Mouse (Mus musculus) hindbrain, postnatal 0 days (tissue): Measurements from ENCODE around the gene A230050P20Rik. TPM values are rescaled to one million over a fixed set of nuclear protein-coding genes. Genes with fewer than 3 reads are reported as not detected.
A peak's percentile ranks its signal among the peaks of the same experiment; 100 is the strongest.

ENCODE experiments used
- ATAC-seq: fragments of 200-750 bp; cut with Nextera tagmentation; 2 replicates; pipeline ENCODE4 v1.8.0; 2017; ENCODE audit warnings: mild to moderate bottlenecking, moderate TSS enrichment, moderate library complexity
- DNase-seq: peaks from one replicate; pipeline ENCODE4 v3.0.0-alpha.2; 2015; ENCODE audit warnings: low spot score
- H3K27ac ChIP-seq: fragments of 300-500 bp; sonication (generic); 2 replicates; pipeline ENCODE4 v1.5.1; 2014; ENCODE audit warnings: mild to moderate bottlenecking
- H3K27me3 ChIP-seq: fragments of 300-500 bp; sonication (generic); 2 replicates; pipeline ENCODE4 v1.6.1; 2014; ENCODE audit warnings: low read length, mixed read lengths; ENCODE audit not compliant: insufficient read depth
- H3K36me3 ChIP-seq: fragments of 300-500 bp; sonication (generic); 2 replicates; pipeline ENCODE4 v1.6.1; 2014; ENCODE audit warnings: low read length, mixed read lengths; ENCODE audit not compliant: insufficient read depth
- H3K4me1 ChIP-seq: fragments of 300-500 bp; sonication (generic); 2 replicates; pipeline ENCODE4 v1.6.1; 2014; ENCODE audit warnings: antibody characterized with exemption, low read length, mixed read lengths; ENCODE audit not compliant: insufficient read depth
- H3K4me2 ChIP-seq: fragments of 300-500 bp; sonication (generic); 2 replicates; pipeline ENCODE4 v1.6.1; 2014; ENCODE audit warnings: low read depth, mild to moderate bottlenecking, low read length, moderate library complexity, mixed read lengths
- H3K4me3 ChIP-seq: fragments of 300-500 bp; sonication (generic); 2 replicates; pipeline ENCODE4 v1.5.1; 2014; ENCODE audit warnings: low read length
- H3K9ac ChIP-seq: fragments of 300-500 bp; sonication (generic); replicated peaks from 2 replicates; pipeline ENCODE4 v1.6.1; 2014; ENCODE audit warnings: mild to moderate bottlenecking, low read length, moderate library complexity, mixed read lengths
- H3K9me3 ChIP-seq: fragments of 300-500 bp; sonication (generic); 2 replicates; pipeline ENCODE4 v1.6.1; 2016; ENCODE audit warnings: low read length, mixed read lengths
- CTCF ChIP-seq: IDR thresholded peaks from 2 replicates; pipeline ENCODE4 v1.5.1; 2016; ENCODE audit warnings: antibody characterized with exemption, control low read depth, low read depth
- WGBS: fragments of 180-500 bp; shearing (Covaris S2); extraction: QIAGEN DNeasy Blood & Tissue Kit; methylation state at CpG from one replicate; pipeline ENCODE4 v1.1.7; 2014; 5-methylcytosine and 5-hydroxymethylcytosine counted together
- polyA plus RNA-seq: library from polyadenylated mRNA; unstranded; fragments of >200 nt; fragmentation: Nextera tagmentation; extraction: Ambion mirVana; gene quantifications from 2 replicates; pipeline ENCODE4 v1.2.1, GENCODE M21; 2015
- total RNA-seq: library from RNA; depleted of rRNA; stranded (reverse); fragments of >200 nt; gene quantifications from 2 replicates; pipeline ENCODE4 v1.2.3, GENCODE M21; 2014

A230050P20Rik gene
- total and polyA plus RNA-seq, 2 experiments from 2014 or later, result 26.0 to 32.7 TPM

- peak overlapping the region; percentile 65 for H3K4me2 ChIP-seq
- ATAC-seq (peak; percentile 75), DNase-seq (no peak)
- H3K9me3 ChIP-seq, result no peaks in the 10 kb centered on the region
- peak overlapping the region; percentile 96 for H3K27ac ChIP-seq
- H3K4me1 ChIP-seq, result no peaks in the 10 kb centered on the region
- no peaks in the 10 kb centered on the region for H3K27me3 ChIP-seq
- peaks cover 36% of the 10 kb centered on the region for H3K36me3 ChIP-seq
- H3K9ac ChIP-seq, result peak overlapping the region; percentile 78
- H3K4me3 ChIP-seq, result peak overlapping the region; percentile 79
- TF ChIP-seq CTCF, result no peak
- under 1% methylated on average over 30 of the region's 30 CpGs for WGBS
Observed at GRCm38 (mm10) chr9:20888386-20888765, 19.9 kb downstream of the A230050P20Rik start.

GRCm38 (mm10) chr9:20889185-20890141, 21.0 kb downstream of the A230050P20Rik start:
- no peak overlapping the region for H3K27ac ChIP-seq
- H3K4me1 ChIP-seq, result no peaks in the 10 kb centered on the region
- H3K27me3 ChIP-seq, result no peaks in the 10 kb centered on the region
- ATAC-seq (no peak), DNase-seq (no peak)
- peak overlapping the region; percentile 65 for H3K4me2 ChIP-seq
- H3K9ac ChIP-seq, result no peak overlapping the region; the same call in 1 of the 2 replicates
- TF ChIP-seq CTCF, result no peak
- H3K4me3 ChIP-seq, result no peak overlapping the region
- H3K36me3 ChIP-seq, result peaks cover 47% of the 10 kb centered on the region
- no peaks in the 10 kb centered on the region for H3K9me3 ChIP-seq
- WGBS, result 86% methylated on average over 29 of the region's 29 CpGs

- H3K36me3 ChIP-seq, result peaks cover 57% of the 10 kb centered on the region
- H3K4me1 ChIP-seq, result no peaks in the 10 kb centered on the region
- no peaks in the 10 kb centered on the region for H3K9me3 ChIP-seq
- DNase-seq (no peak), ATAC-seq (no peak)
- 93% methylated on average over 5 of the region's 5 CpGs for WGBS
- no peak for TF ChIP-seq CTCF
- H3K4me3 ChIP-seq, result no peak overlapping the region
- no peak overlapping the region for H3K9ac ChIP-seq
- no peaks in the 10 kb centered on the region for H3K27me3 ChIP-seq
- no peak overlapping the region for H3K27ac ChIP-seq
- no peak overlapping the region for H3K4me2 ChIP-seq
Observed at GRCm38 (mm10) chr9:20890411-20890810, 22.0 kb downstream of the A230050P20Rik start.

GRCm38 (mm10) chr9:20891339-20892103, 23.1 kb downstream of the A230050P20Rik start:
- DNase-seq, result no peak

GRCm38 (mm10) chr9:20892104-20892653, 23.7 kb downstream of the A230050P20Rik start:
- Histone ChIP-seq H3K36me3 (peaks cover 63% of the 10 kb centered on the region), H3K27ac (no peak overlapping the region), H3K9ac (no peak overlapping the region), H3K4me1 (no peaks in the 10 kb centered on the region), H3K27me3 (no peaks in the 10 kb centered on the region), H3K4me3 (no peak overlapping the region), H3K4me2 (no peak overlapping the region), H3K9me3 (no peaks in the 10 kb centered on the region)
- no peak for ATAC-seq
- DNase-seq, result no peak
- 63% methylated on average over 5 of the region's 5 CpGs for WGBS
- TF ChIP-seq CTCF, result no peak

More at GRCm38 (mm10) chr9:20891339-20892103, 23.1 kb downstream of the A230050P20Rik start:
- no peaks in the 10 kb centered on the region for H3K4me1 ChIP-seq
- no peak for ATAC-seq
- peaks cover 63% of the 10 kb centered on the region for H3K36me3 ChIP-seq
- 79% methylated on average over 26 of the region's 26 CpGs for WGBS
- H3K27ac ChIP-seq, result no peak overlapping the region
- H3K27me3 ChIP-seq, result no peaks in the 10 kb centered on the region
- H3K4me3 ChIP-seq, result no peak overlapping the region
- no peak overlapping the region for H3K9ac ChIP-seq
- H3K4me2 ChIP-seq, result no peak overlapping the region
- TF ChIP-seq CTCF, result no peak
- no peaks in the 10 kb centered on the region for H3K9me3 ChIP-seq

- peaks cover 63% of the 10 kb centered on the region for H3K36me3 ChIP-seq
- TF ChIP-seq CTCF, result no peak
- no peak for DNase-seq
- peaks cover 6% of the 10 kb centered on the region; the same call in 1 of the 2 replicates for H3K4me1 ChIP-seq
- H3K4me3 ChIP-seq, result no peak overlapping the region
- no peak overlapping the region for H3K4me2 ChIP-seq
- H3K9ac ChIP-seq, result no peak overlapping the region
- H3K27ac ChIP-seq, result no peak overlapping the region
- no peaks in the 10 kb centered on the region for H3K27me3 ChIP-seq
- ATAC-seq, result no peak
- no peaks in the 10 kb centered on the region for H3K9me3 ChIP-seq
- 61% methylated on average over 5 of the region's 5 CpGs for WGBS
Observed at GRCm38 (mm10) chr9:20893069-20893468, 24.6 kb downstream of the A230050P20Rik start.
